Mouse (Mus musculus) MEL (cell line): ENCODE results near the gene Lgi4. TPM values are rescaled to one million over a fixed set of nuclear protein-coding genes. Genes with fewer than 3 reads are reported as not detected.
A peak's percentile ranks its signal among the peaks of the same experiment; 100 is the strongest.

Source experiments
- DNase-seq: peaks from one replicate; pipeline ENCODE4 v3.0.0; 2011; ENCODE audit warnings: low read depth, low spot score
- H3K27ac ChIP-seq: 2 replicates; pipeline ENCODE4 v1.5.1; 2012; ENCODE audit warnings: low read depth, mild to moderate bottlenecking, control low read depth, low read length, moderate library complexity; ENCODE audit not compliant: control insufficient read depth
- H3K27me3 ChIP-seq, 2 experiments: fragments of 150-350 bp in 1 of 2; sonication (generic) in 1 of 2; 2 replicates each; pipeline ENCODE4 v1.6.1; 2012; ENCODE audit warnings: low read length in 2 of 2, mild to moderate bottlenecking in 2 of 2, improper control_type of control experiment in 1 of 2, moderate library complexity in 1 of 2; ENCODE audit not compliant: insufficient read depth in 2 of 2, control insufficient read depth in 1 of 2
- H3K36me3 ChIP-seq, 2 experiments: 2 replicates each; pipeline ENCODE4 v1.6.1; 2012 to 2014; ENCODE audit warnings: low read length in 2 of 2, improper control_type of control experiment in 1 of 2, inconsistent platforms in 1 of 2, mild to moderate bottlenecking in 1 of 2; ENCODE audit not compliant: insufficient read depth in 2 of 2, control insufficient read depth in 1 of 2
- H3K4me1 ChIP-seq, 2 experiments: fragments of 150-350 bp in 1 of 2; sonication (generic) in 1 of 2; 2 replicates each; pipeline ENCODE4 v1.6.1; 2012; ENCODE audit warnings: low read length in 2 of 2, improper control_type of control experiment in 1 of 2, mild to moderate bottlenecking in 1 of 2; ENCODE audit not compliant: insufficient read depth in 2 of 2, control insufficient read depth in 1 of 2
- H3K4me3 ChIP-seq, 2 experiments: fragments of 150-350 bp in 1 of 2; sonication (generic) in 1 of 2; 2 replicates each; pipeline ENCODE4 v1.5.1; 2012; ENCODE audit warnings: low read depth in 2 of 2, low read length in 2 of 2, mild to moderate bottlenecking in 2 of 2, moderate library complexity in 2 of 2, control low read depth in 1 of 2, improper control_type of control experiment in 1 of 2; ENCODE audit not compliant: control insufficient read depth in 1 of 2, insufficient read depth in 1 of 2
- H3K79me2 ChIP-seq: 2 replicates; pipeline ENCODE4 v1.6.1; 2012; ENCODE audit warnings: mild to moderate bottlenecking, low read length, moderate library complexity; ENCODE audit not compliant: control insufficient read depth, poor library complexity, insufficient read depth
- H3K9ac ChIP-seq: 2 replicates; pipeline ENCODE4 v1.6.1; 2012; ENCODE audit warnings: low read depth, mild to moderate bottlenecking, control low read depth, low read length, moderate library complexity; ENCODE audit not compliant: control insufficient read depth, poor library complexity, severe bottlenecking
- H3K9me3 ChIP-seq: fragments of 150-350 bp; sonication (generic); replicated peaks from 2 replicates; pipeline ENCODE4 v1.6.1; 2012; ENCODE audit warnings: mild to moderate bottlenecking, low read length, improper control_type of control experiment, moderate library complexity; ENCODE audit not compliant: insufficient read depth
- CHD2 ChIP-seq: IDR thresholded peaks from 2 replicates; pipeline ENCODE4 v1.6.1; 2011; ENCODE audit warnings: low read length, improper control_type of control experiment
- E2F4 ChIP-seq: IDR thresholded peaks from 2 replicates; pipeline ENCODE4 v1.6.1; 2011; ENCODE audit warnings: low read depth, low read length, improper control_type of control experiment, borderline replicate concordance
- ELF1 ChIP-seq: IDR thresholded peaks from 2 replicates; pipeline ENCODE4 v1.6.1; 2014; ENCODE audit warnings: low read depth, mild to moderate bottlenecking, inconsistent platforms, low read length, improper control_type of control experiment, moderate library complexity
- HCFC1 ChIP-seq: IDR thresholded peaks from 2 replicates; pipeline ENCODE4 v1.6.1; 2012; ENCODE audit warnings: low read depth, mild to moderate bottlenecking, inconsistent platforms, low read length, improper control_type of control experiment, moderate library complexity
- JUND ChIP-seq: IDR thresholded peaks from 2 replicates; pipeline ENCODE4 v1.6.1; 2011; ENCODE audit warnings: low read depth, mild to moderate bottlenecking, improper control_type of control experiment, low read length
- MAFK ChIP-seq: IDR thresholded peaks from 2 replicates; pipeline ENCODE4 v1.6.1; 2011; ENCODE audit warnings: low read depth, mild to moderate bottlenecking, low read length, improper control_type of control experiment, borderline replicate concordance
- MAX ChIP-seq: IDR thresholded peaks from 2 replicates; pipeline ENCODE4 v1.6.1; 2011; ENCODE audit warnings: low read length, improper control_type of control experiment
- MEF2A ChIP-seq: IDR thresholded peaks from 2 replicates; pipeline ENCODE4 v1.6.1; 2014; ENCODE audit warnings: low read depth, mild to moderate bottlenecking, inconsistent platforms, low read length, improper control_type of control experiment; ENCODE audit not compliant: poor library complexity, insufficient replicate concordance, severe bottlenecking; ENCODE audit errors: extremely low read depth
- MXI1 ChIP-seq: IDR thresholded peaks from 2 replicates; pipeline ENCODE4 v1.6.1; 2011; ENCODE audit warnings: mild to moderate bottlenecking, low read depth, low read length, improper control_type of control experiment
- MYB ChIP-seq: IDR thresholded peaks from 2 replicates; pipeline ENCODE4 v1.6.1; 2011; ENCODE audit warnings: mild to moderate bottlenecking, low read depth, low read length, improper control_type of control experiment
- NELFE ChIP-seq: IDR thresholded peaks from 2 replicates; pipeline ENCODE4 v1.6.1; 2011; ENCODE audit warnings: low read depth, low read length, improper control_type of control experiment
- POLR2A ChIP-seq, 2 experiments: IDR thresholded peaks; 2 replicates each; pipeline ENCODE4 v1.6.1; 2011 to 2012; ENCODE audit warnings: low read length in 2 of 2, mild to moderate bottlenecking in 2 of 2, control low read depth in 1 of 2, improper control_type of control experiment in 1 of 2, low read depth in 1 of 2, moderate library complexity in 1 of 2; ENCODE audit not compliant: control insufficient read depth in 1 of 2, insufficient read depth in 1 of 2, poor library complexity in 1 of 2
- POLR2AphosphoS2 ChIP-seq: IDR thresholded peaks from 2 replicates; pipeline ENCODE4 v1.6.1; 2011; ENCODE audit warnings: low read length, improper control_type of control experiment
- SIN3A ChIP-seq: IDR thresholded peaks from 2 replicates; pipeline ENCODE4 v1.6.1; 2012; ENCODE audit warnings: low read length, improper control_type of control experiment, inconsistent platforms
- TBP ChIP-seq: IDR thresholded peaks from 2 replicates; pipeline ENCODE4 v1.8.0; 2011; ENCODE audit warnings: low read depth, low read length, improper control_type of control experiment
- TCF12 ChIP-seq: IDR thresholded peaks from 2 replicates; pipeline ENCODE4 v1.6.1; 2014; ENCODE audit warnings: low read depth, mild to moderate bottlenecking, inconsistent platforms, low read length, improper control_type of control experiment, moderate library complexity
- USF1 ChIP-seq: IDR thresholded peaks from 2 replicates; pipeline ENCODE4 v1.6.1; 2014; ENCODE audit warnings: low read depth, mild to moderate bottlenecking, inconsistent platforms, low read length, improper control_type of control experiment, moderate library complexity
- USF2 ChIP-seq, 2 experiments: IDR thresholded peaks; 2 replicates each; pipeline ENCODE4 v1.6.1; 2011 to 2012; ENCODE audit warnings: improper control_type of control experiment in 2 of 2, low read length in 2 of 2, borderline replicate concordance in 1 of 2, inconsistent platforms in 1 of 2, low read depth in 1 of 2, mild to moderate bottlenecking in 1 of 2; ENCODE audit not compliant: insufficient read depth in 1 of 2
- ZKSCAN1 ChIP-seq: IDR thresholded peaks from 2 replicates; pipeline ENCODE4 v1.6.1; 2012; ENCODE audit warnings: low read depth, mild to moderate bottlenecking, inconsistent platforms, low read length, improper control_type of control experiment, moderate library complexity
- ZMIZ1 ChIP-seq: IDR thresholded peaks from 2 replicates; pipeline ENCODE4 v1.6.1; 2012; ENCODE audit warnings: low read depth, mild to moderate bottlenecking, inconsistent platforms, low read length, improper control_type of control experiment, moderate library complexity
- ZNF384 ChIP-seq: IDR thresholded peaks from 2 replicates; pipeline ENCODE4 v1.6.1; 2012; ENCODE audit warnings: low read depth, mild to moderate bottlenecking, inconsistent platforms, low read length, improper control_type of control experiment
- polyA plus RNA-seq, 2 experiments: library from polyadenylated mRNA; stranded (reverse) in 1 of 2; unstranded in 1 of 2; fragments of >175 nt in 1 of 2; fragments of >200 nt in 1 of 2; gene quantifications; 2 replicates each; pipeline versions ENCODE4 v1.2.1 to v1.2.4; 2012; ENCODE audit warnings: low replicate concordance in 2 of 2, low read depth in 1 of 2; ENCODE audit not compliant: insufficient read length in 2 of 2, insufficient read depth in 1 of 2, missing spikeins in 1 of 2
- total RNA-seq: library from RNA; depleted of rRNA; stranded (reverse); fragments of 300-350 nt; gene quantifications from 2 replicates; pipeline ENCODE4 v1.2.3, GENCODE M21; 2012

The Lgi4 gene
- total and polyA plus RNA-seq, 3 experiments, result not detected

GRCm38 (mm10) chr7:31036917-31037316 lies 22.2 kb upstream of the Lgi4 start:
- Histone ChIP-seq H3K27ac (peak overlapping the region; percentile 73), H3K36me3 (peaks cover 0 to 26% of the 10 kb centered on the region in 2 experiments; a peak in 2 of 4 replicates), H3K9me3 (no peaks in the 10 kb centered on the region), H3K4me1 (peaks cover 14 to 47% of the 10 kb centered on the region in 2 experiments), H3K27me3 (no peaks in the 10 kb centered on the region), H3K4me3 (peak overlapping the region; percentile 64 to 71), H3K79me2 (no peaks in the 10 kb centered on the region; the same call in 1 of the 2 replicates), H3K9ac (peak overlapping the region; percentile 73)
- peak; percentile 96 for DNase-seq
- TF ChIP-seq ELF1 (peak; percentile 91), HCFC1 (peak; percentile 63), ZMIZ1 (peak; percentile 87; the same call in 1 of the 2 replicates), USF2 (IDR thresholded peaks at IDR 0.05; ENCODE audit: borderline replicate concordance in 1 of 2, insufficient read depth in 1 of 2, low read depth in 1 of 2, low read length in 2 of 2) (peak in 1 of 2 experiments; percentile 86; a peak in 2 of 4 replicates), NELFE (peak; percentile 68), MXI1 (peak; percentile 28; the same call in 1 of the 2 replicates), MAX (peak; percentile 76), MEF2A (no peak), ZKSCAN1 (no peak), E2F4 (no peak), CHD2 (peak; percentile 23; the same call in 1 of the 2 replicates), POLR2AphosphoS2 (peak; percentile 91), MAFK (no peak), USF1 (peak; percentile 97), SIN3A (peak; percentile 63), POLR2A (IDR thresholded peaks at IDR 0.05; ENCODE audit: control insufficient read depth in 1 of 2, insufficient read depth in 1 of 2, low read depth in 1 of 2, low read length in 2 of 2, poor library complexity in 1 of 2) (peak; percentile 60 to 90), TCF12 (0 out of 2 replicates have a peak, but pooled peaks have one; percentile 9), ZNF384 (no peak), TBP (peak; percentile 87)

DNA sequence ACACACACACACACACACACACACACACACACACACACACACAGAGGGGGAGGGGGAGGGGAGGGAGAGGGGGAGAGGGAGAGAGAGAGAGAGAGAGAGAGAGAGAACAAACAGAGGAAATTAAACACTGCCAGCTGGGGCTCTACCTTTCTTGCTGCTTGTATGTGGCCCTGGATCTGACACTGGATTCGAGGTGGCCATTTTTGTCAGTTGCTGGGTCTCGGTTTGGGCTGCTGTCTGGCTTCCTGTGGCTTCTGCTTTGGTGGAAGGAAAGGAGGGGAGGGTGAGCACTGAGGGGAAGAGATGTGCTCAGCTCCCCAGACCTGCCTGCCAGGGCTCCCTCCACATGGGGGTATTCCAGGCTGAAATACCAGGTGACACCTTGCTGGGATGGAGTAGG lies 21.5 kb upstream of the Lgi4 start:
- DNase-seq, result peak; percentile 48
- H3K79me2 ChIP-seq, result no peaks in the 10 kb centered on the region; the same call in 1 of the 2 replicates
- H3K9ac ChIP-seq, result peak overlapping the region; percentile 73
- peak overlapping the region; percentile 60 to 64 for H3K4me3 ChIP-seq
- peak overlapping the region; percentile 6; the same call in 1 of the 2 replicates for H3K27ac ChIP-seq
- peaks cover 0 to 26% of the 10 kb centered on the region in 2 experiments; a peak in 2 of 4 replicates for H3K36me3 ChIP-seq
- TF ChIP-seq JUND (peak; percentile 69; the same call in 1 of the 2 replicates), MYB (no peak)
- H3K9me3 ChIP-seq, result no peaks in the 10 kb centered on the region
- H3K27me3 ChIP-seq, result no peaks in the 10 kb centered on the region
- H3K4me1 ChIP-seq, result peaks cover 14 to 50% of the 10 kb centered on the region in 2 experiments
